Mouse (Mus musculus) thymus, adult 18-20 months (tissue): ENCODE results near the gene Hist1h1e.
A peak's percentile ranks its signal among the peaks of the same experiment; 100 is the strongest.
"Not testable (repeated sequence)": the region's sequence is repeated elsewhere in the genome, so short reads cannot be mapped to it uniquely, and the experiment has no call there.

ENCODE experiments used
- DNase-seq, 2 experiments: peaks; one replicate each; pipeline ENCODE4 v3.0.0; 2022; ENCODE audit warnings: mixed read lengths in 2 of 2

Hist1h1e gene

DNA sequence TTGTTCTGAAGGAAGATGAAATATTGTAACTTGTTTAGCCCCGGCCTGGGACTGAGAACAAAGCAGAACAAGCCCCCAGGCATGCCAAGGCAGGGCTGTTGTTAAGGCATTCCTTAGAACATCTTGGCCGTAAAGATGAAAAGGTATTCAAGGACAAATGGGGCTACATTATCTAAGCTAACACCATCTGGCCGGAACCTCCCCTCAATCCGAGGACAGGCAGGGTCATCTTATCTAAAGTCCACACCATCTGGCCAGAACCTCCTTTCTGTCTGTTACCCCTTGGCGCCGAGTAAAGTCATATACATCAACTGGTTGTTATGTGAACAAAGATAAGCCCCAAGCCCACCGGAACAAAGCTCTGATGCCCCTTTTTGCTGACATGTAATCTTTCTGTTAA lies 30.5 kb downstream of the Hist1h1e start:
- not testable (repeated sequence) for DNase-seq

- DNase-seq: no peak
These were observed 31.2 kb downstream of the Hist1h1e start for GRCm38 (mm10) chr13:23591206-23591605.

DNA sequence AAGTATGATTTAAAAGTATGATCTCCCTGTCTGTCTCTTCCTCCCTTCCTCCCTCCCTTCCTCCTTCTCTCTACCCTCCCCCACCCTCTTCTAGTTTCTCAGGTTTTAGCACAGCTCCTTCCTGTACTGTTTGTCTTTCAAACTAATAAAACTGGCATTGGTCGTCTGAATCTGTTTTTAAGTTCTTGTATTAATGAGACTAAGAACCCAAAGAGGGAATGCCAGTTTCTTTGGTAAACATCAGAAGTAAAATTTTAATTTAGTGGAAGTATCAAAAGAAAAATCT lies 35.5 kb downstream of the Hist1h1e start:
- no peak for DNase-seq

GRCm38 (mm10) chr13:23586099-23586939 lies 36.0 kb downstream of the Hist1h1e start:
- no peak for DNase-seq

DNA sequence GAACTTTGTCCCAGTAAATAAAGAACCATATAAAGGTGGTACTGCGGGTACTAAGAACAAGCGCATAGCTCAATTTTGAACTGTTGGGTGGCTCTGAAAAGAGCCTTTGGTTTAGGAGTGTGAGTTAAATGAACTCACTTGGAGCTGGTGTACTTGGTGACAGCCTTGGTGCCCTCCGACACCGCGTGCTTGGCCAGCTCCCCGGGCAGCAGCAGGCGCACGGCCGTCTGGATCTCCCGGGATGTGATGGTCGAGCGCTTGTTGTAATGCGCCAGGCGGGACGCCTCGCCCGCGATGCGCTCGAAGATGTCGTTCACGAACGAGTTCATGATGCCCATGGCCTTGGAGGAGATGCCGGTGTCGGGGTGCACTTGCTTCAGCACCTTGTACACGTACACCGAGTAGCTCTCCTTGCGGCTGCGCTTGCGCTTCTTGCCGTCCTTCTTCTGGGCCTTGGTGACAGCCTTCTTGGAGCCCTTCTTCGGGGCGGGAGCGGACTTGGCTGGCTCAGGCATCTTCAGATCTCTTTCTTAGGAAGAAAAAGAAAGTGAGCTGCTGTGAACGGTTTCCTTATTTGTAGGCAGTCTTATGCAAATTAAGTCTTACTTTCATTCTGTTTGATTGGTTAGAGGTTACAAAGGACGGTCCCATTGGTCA lies 36.8 kb downstream of the Hist1h1e start:
- peak; percentile 65 to 81 for DNase-seq

DNA sequence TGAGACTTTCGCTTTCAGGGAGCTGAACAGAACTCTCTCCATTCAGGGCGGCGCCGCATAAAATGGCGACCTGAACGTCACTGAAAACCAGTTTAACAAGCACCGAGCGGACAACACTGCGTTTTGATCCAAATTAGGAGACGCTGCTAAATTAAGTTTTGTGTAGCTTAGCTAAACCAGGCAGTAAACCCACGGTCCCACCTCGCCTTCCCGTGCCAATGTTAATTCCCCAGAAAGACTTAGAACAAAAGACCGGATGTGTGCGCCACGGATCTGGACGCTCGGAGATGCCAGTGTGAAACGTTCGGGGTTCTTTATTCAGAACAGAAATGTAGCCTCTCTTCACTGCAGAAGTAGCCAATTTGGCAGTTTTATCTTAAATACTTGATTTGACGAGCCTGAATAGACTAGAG lies 37.3 kb downstream of the Hist1h1e start:
- DNase-seq: peak; percentile 41 to 62

DNA sequence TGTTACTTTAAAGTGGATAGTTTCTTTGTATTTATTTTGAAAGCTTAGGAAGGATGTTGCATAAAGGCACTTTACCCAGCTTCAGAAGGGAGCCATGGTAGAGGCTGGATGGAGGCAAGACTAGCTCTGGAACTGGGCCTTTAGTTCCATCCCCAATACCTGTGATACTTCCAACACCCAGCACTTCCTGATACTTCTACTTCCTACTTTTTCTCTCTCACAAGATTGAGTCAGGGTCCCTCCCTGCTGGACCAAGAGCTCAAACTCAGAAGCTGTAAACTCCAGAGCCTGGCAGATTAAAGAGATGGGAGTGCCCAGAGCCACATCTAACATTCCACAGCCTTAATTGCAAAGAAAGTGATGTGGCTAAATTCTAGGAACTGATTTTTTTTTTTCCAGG lies 38.0 kb downstream of the Hist1h1e start:
- DNase-seq: no peak

DNA sequence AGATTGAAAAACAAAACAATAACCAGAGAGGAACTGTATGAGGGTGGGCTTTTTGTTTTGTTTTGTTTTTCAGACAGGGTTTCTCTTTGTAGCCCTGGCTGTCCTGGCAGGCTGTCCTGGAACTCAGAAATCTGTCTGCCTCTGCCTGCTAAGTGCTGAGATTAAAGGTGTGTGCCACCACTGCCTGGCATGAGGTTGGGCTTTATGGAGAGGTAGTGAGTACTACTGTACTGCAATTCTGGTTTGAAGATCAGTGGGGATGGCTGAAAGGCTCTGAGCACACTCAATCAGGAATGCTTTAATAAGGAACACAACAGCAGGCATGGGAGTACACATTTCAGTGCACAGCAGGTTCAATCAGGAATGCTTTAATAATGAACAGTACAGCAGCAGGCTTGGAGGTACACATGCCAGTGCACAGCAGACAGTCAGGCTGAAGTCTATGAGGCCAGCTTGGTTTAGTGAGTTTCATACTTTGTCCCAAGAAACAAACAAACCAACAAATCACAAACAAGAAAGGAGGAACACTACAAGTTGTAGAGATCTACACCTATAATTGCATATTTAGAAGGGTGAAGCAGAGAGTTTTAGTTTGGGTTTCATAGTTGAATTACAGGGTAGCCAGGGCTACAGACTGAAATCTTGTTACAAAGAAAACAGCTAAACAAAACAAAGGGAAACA lies 38.8 kb downstream of the Hist1h1e start:
- DNase-seq: no peak

DNA sequence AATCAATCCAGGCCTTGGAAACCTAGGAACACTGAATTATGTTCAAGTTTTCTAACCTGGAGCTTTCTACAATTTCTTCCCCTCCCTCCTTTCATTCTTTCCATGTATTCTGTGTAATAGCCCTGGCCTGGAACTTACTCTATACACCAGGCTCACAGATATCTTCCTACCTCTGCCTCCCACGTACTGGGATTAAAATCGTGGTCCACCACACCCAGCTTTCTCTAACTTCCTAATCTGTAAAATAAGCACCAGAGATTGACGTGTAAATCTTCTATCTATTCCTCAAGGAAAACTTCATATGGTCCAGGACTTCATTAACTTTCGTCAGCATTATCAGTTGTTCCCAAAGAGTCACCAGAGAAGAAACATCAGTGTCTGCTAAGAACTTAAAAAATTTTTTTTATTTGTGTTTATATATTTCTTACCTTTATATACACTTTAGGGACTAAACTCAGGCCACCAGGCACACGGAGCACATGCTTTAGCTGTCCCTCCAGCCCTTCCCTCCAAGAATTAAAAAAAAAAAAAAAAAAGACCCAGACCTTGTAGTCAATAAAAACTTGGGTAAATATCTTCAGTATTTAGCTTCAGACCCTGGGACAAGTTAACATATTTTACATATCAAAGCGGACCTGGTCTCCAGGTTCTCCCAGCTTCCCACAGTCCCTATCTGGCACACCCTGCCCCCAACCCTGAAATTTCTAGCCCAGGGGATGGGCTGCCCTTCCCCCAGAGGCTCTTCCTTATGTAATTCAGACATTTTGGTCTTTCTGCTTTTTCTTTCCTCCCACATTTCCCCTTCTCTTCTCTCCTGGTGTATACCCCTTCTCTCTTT lies 39.9 kb downstream of the Hist1h1e start:
- DNase-seq: no peak

DNA sequence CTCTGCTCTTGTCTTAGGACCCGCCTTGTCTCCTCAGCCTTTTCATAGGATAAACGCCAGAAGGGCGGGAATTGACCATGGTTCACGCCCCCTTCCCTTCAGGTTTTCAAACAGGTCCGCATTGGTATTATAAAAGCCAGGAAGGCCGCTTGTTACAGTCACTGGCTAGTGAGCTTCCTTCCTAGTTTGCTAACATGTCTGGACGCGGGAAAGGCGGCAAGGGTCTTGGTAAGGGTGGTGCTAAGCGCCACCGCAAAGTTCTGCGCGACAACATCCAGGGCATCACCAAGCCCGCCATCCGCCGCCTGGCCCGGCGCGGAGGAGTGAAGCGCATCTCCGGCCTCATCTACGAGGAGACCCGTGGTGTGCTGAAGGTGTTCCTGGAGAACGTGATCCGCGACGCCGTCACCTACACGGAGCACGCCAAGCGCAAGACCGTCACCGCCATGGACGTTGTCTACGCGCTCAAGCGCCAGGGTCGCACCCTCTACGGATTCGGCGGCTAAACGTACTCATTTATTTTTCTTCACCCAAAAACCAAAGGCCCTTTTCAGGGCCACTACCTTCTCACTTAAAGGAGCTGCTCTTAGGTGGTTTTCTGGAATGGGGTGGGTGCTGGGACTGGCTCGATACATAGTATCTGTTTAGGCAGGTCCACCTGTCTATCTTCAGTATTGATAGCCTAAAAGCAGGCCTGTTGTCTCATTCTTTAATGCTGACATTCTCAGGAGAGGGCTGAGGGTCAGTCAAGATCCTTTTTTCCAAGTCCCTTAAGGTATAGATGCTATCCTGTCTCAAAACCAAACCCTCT lies 40.7 kb downstream of the Hist1h1e start, which contains the start of gene Hist1h4d:
Hist1h4d (plus strand) TSS at position 191 of the 811 bp plus-strand sequence.
- DNase-seq: peak; percentile 89 to 97

GRCm38 (mm10) chr13:23577835-23578234 lies 44.5 kb downstream of the Hist1h1e start:
- no peak for DNase-seq

GRCm38 (mm10) chr13:23576906-23577639 lies 45.3 kb downstream of the Hist1h1e start:
- DNase-seq: no peak

DNA sequence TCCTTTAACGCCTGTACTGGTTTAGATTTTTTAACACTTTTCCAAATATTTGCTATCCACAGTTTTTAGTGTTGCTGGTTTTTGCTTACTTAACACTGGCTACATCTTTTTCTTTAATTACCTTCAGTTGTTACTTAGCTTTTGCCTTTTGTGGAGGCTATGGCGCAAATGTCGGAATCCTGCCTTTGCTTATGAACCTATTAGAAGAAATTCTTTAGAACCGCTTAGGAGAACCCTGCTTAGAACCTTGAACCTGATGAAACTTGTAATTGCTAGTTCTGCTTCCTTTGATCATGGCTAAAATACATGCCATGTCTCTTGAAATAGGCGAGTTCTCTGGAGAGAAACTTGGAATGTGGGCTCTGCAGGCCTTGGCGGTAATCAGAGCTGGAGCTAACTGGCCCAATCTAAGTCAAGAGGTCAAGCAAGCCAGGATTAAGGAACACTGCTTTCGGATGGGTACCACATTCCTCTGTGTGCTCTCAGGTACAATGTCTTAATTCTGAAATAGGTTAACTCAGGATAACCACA lies 45.9 kb downstream of the Hist1h1e start:
- no peak for DNase-seq

GRCm38 (mm10) chr13:23575864-23576313 lies 46.5 kb downstream of the Hist1h1e start:
- peak in 1 of 2 experiments; percentile 32 for DNase-seq

DNA sequence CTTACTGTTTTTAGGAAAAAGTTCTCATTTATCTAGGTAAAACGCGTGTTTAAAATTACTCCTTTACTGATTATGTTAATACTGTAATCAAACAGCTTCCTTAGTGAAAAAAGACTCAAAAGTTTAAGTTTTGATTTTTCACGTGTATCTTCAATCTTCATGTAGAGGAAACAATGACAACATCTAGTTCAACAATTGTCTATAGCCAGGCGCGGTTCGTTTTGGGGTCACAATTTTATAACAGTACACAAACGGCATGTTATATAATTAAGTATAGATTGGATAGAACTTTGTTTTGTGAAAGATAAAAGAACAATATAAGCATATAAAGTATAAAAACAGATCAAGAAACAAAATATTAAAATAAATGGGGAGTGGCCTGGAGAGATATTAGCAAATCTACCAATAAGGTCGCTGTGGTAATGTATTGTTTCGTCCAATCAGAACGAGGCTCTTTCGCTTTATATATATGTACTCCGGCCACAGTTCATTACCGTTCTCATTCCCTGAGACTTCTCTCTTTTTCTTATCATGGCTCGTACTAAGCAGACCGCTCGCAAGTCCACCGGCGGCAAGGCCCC lies 47.0 kb downstream of the Hist1h1e start, which contains the start of gene Hist1h3d:
Hist1h3d (plus strand) TSS at position 493 of the 581 bp plus-strand sequence.
- peak in 1 of 2 experiments; percentile 32 for DNase-seq

DNA sequence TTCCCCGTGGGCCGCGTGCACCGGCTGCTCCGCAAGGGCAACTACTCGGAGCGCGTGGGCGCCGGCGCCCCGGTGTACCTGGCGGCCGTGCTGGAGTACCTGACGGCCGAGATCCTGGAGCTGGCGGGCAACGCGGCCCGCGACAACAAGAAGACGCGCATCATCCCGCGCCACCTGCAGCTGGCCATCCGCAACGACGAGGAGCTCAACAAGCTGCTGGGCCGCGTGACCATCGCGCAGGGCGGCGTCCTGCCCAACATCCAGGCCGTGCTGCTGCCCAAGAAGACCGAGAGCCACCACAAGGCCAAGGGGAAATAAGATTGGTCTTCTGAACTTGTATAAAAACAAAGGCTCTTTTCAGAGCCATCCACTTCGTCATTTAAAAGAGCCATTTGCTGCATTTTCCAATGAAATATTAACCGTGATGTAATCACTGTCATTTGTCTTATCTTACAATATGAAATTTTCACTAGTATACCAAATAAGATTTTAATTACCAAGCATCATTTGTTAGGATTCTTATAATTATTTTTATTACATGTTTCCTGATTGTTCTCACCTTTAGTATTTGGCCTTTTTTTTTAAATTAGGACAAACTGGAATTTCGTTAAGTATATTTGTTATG lies 47.7 kb downstream of the Hist1h1e start:
- DNase-seq: not testable (repeated sequence)

GRCm38 (mm10) chr13:23573898-23574524 lies 48.3 kb downstream of the Hist1h1e start, which contains the start of the genes Hist1h2bf and Hist1h2ad:
Gene Hist1h2bf, minus strand, starts transcription at chr13:23574196.
Gene Hist1h2ad, plus strand, starts transcription at chr13:23574381.
- peak; percentile 81 to 94 for DNase-seq

GRCm38 (mm10) chr13:23573034-23573897 lies 49.1 kb downstream of the Hist1h1e start:
- DNase-seq: peak in 1 of 2 experiments; percentile 29
